Mouse (Mus musculus) hindbrain, embryonic 10.5 days (tissue): ENCODE measurements around the gene Echs1. TPM values are rescaled to one million over a fixed set of nuclear protein-coding genes. Genes with fewer than 3 reads are reported as not detected.

Experiments used
- DNase-seq: peaks from one replicate; pipeline ENCODE4 v3.0.0-alpha.2; 2017; ENCODE audit warnings: low spot score
- H3K27ac ChIP-seq: fragments of 300-500 bp; sonication (generic); 2 replicates; pipeline ENCODE4 v1.5.1; 2016; ENCODE audit warnings: mild to moderate bottlenecking, moderate library complexity
- H3K27me3 ChIP-seq: fragments of 300-500 bp; sonication (generic); 2 replicates; pipeline ENCODE4 v1.6.1; 2016; ENCODE audit warnings: mild to moderate bottlenecking; ENCODE audit not compliant: poor library complexity, insufficient read depth, severe bottlenecking
- H3K36me3 ChIP-seq: fragments of 300-500 bp; sonication (generic); 2 replicates; pipeline ENCODE4 v1.6.1; 2016; ENCODE audit warnings: mild to moderate bottlenecking, moderate library complexity
- H3K4me1 ChIP-seq: fragments of 300-500 bp; sonication (generic); replicated peaks from 2 replicates; pipeline ENCODE4 v1.6.1; 2016; ENCODE audit warnings: mild to moderate bottlenecking
- H3K4me3 ChIP-seq: fragments of 300-500 bp; sonication (generic); 2 replicates; pipeline ENCODE4 v1.5.1; 2016; ENCODE audit warnings: mild to moderate bottlenecking, moderate library complexity
- H3K9me3 ChIP-seq: fragments of 300-500 bp; sonication (generic); 2 replicates; pipeline ENCODE4 v1.6.1; 2016; ENCODE audit warnings: mild to moderate bottlenecking, moderate library complexity
- WGBS: fragments of 180-500 bp; shearing (Covaris S2); methylation state at CpG from one replicate; pipeline ENCODE4 v1.1.7; 2016; 5-methylcytosine and 5-hydroxymethylcytosine counted together
- polyA plus RNA-seq: library from polyadenylated mRNA; unstranded; fragments of >200 nt; fragmentation: Nextera tagmentation; extraction: Ambion mirVana; gene quantifications from 2 replicates; pipeline ENCODE4 v1.2.1, GENCODE M21; 2016

The Echs1 gene
- polyA plus RNA-seq, 1 experiment from 2014 or later = 153 TPM

GRCm38 (mm10) chr7:140077698-140078097 lies 38.6 kb downstream of the Echs1 start:
- Histone ChIP-seq H3K27me3 (peaks cover 42% of the 10 kb centered on the region), H3K27ac (no peak overlapping the region), H3K4me3 (no peak overlapping the region), H3K36me3 (no peaks in the 10 kb centered on the region), H3K9me3 (no peaks in the 10 kb centered on the region), H3K4me1 (peaks cover 28% of the 10 kb centered on the region)
- no peak for DNase-seq
- 80% methylated on average over 6 of the region's 6 CpGs for WGBS

GRCm38 (mm10) chr7:140070042-140070711 lies 46.1 kb downstream of the Echs1 start:
- Histone ChIP-seq H3K27me3 (peaks cover 66% of the 10 kb centered on the region), H3K36me3 (no peaks in the 10 kb centered on the region), H3K9me3 (no peaks in the 10 kb centered on the region), H3K4me3 (peak overlapping the region; percentile 45), H3K4me1 (peaks cover 11% of the 10 kb centered on the region), H3K27ac (peak overlapping the region; percentile 78)
- peak; percentile 47 for DNase-seq
- WGBS = 31% methylated on average over 39 of the region's 39 CpGs

GRCm38 (mm10) chr7:140067397-140067796 lies 48.9 kb downstream of the Echs1 start:
- H3K36me3 ChIP-seq = no peaks in the 10 kb centered on the region
- no peaks in the 10 kb centered on the region for H3K9me3 ChIP-seq
- H3K4me1 ChIP-seq = peaks cover 34% of the 10 kb centered on the region
- no peak overlapping the region for H3K27ac ChIP-seq
- 72% methylated on average over 6 of the region's 6 CpGs for WGBS
- peaks cover 86% of the 10 kb centered on the region for H3K27me3 ChIP-seq
- H3K4me3 ChIP-seq = no peak overlapping the region
- DNase-seq = no peak

GRCm38 (mm10) chr7:140063092-140063491 lies 53.2 kb downstream of the Echs1 start:
- WGBS = 18% methylated on average over 7 of the region's 7 CpGs
- H3K27me3 ChIP-seq = peaks cover 97% of the 10 kb centered on the region

GRCm38 (mm10) chr7:140062307-140062706 lies 54.0 kb downstream of the Echs1 start:
- no peaks in the 10 kb centered on the region for H3K9me3 ChIP-seq
- peak overlapping the region; percentile 95 for H3K27ac ChIP-seq
- H3K27me3 ChIP-seq = peaks cover 97% of the 10 kb centered on the region
- WGBS = 12% methylated on average over 11 of the region's 11 CpGs
- peaks cover 77% of the 10 kb centered on the region for H3K4me1 ChIP-seq
- H3K4me3 ChIP-seq = peak overlapping the region; percentile 52
- peak; percentile 63 for DNase-seq
- no peaks in the 10 kb centered on the region for H3K36me3 ChIP-seq

More at GRCm38 (mm10) chr7:140063092-140063491, 53.2 kb downstream of the Echs1 start:
- Histone ChIP-seq H3K9me3 (no peaks in the 10 kb centered on the region), H3K36me3 (no peaks in the 10 kb centered on the region), H3K27ac (peak overlapping the region; percentile 95), H3K4me1 (peaks cover 69% of the 10 kb centered on the region), H3K4me3 (no peak overlapping the region)
- DNase-seq = peak; percentile 79

GRCm38 (mm10) chr7:140061832-140062130 lies 54.5 kb downstream of the Echs1 start:
- no peak for DNase-seq
- WGBS = 0% methylated on average over 6 of the region's 6 CpGs
- Histone ChIP-seq H3K9me3 (no peaks in the 10 kb centered on the region), H3K36me3 (no peaks in the 10 kb centered on the region), H3K27me3 (peaks cover 99% of the 10 kb centered on the region), H3K4me1 (peaks cover 82% of the 10 kb centered on the region), H3K27ac (peak overlapping the region; percentile 95), H3K4me3 (peak overlapping the region; percentile 52)

- peak; percentile 87 for DNase-seq
- Histone ChIP-seq H3K27ac (peak overlapping the region; percentile 95), H3K4me1 (peaks cover 88% of the 10 kb centered on the region), H3K36me3 (no peaks in the 10 kb centered on the region), H3K4me3 (peak overlapping the region; percentile 52), H3K27me3 (peaks cover 99% of the 10 kb centered on the region), H3K9me3 (no peaks in the 10 kb centered on the region)
- under 1% methylated on average over 47 of the region's 47 CpGs for WGBS
Observed at GRCm38 (mm10) chr7:140060936-140061831, 55.1 kb downstream of the Echs1 start.

GRCm38 (mm10) chr7:140059601-140060000 lies 56.7 kb downstream of the Echs1 start:
- peaks cover 83% of the 10 kb centered on the region for H3K4me1 ChIP-seq
- peak; percentile 15 for DNase-seq
- no peaks in the 10 kb centered on the region for H3K36me3 ChIP-seq
- peak overlapping the region; percentile 95 for H3K27ac ChIP-seq
- 14% methylated on average over 4 of the region's 4 CpGs for WGBS
- H3K9me3 ChIP-seq = no peaks in the 10 kb centered on the region
- H3K27me3 ChIP-seq = peaks cover 100% of the 10 kb centered on the region
- H3K4me3 ChIP-seq = peak overlapping the region; percentile 52

- Histone ChIP-seq H3K27me3 (peaks cover 99% of the 10 kb centered on the region), H3K4me3 (peak overlapping the region; percentile 57), H3K27ac (peak overlapping the region; percentile 95), H3K9me3 (no peaks in the 10 kb centered on the region), H3K4me1 (peaks cover 77% of the 10 kb centered on the region), H3K36me3 (no peaks in the 10 kb centered on the region)
- WGBS = 13% methylated on average over 7 of the region's 7 CpGs
- DNase-seq = no peak
Observed at GRCm38 (mm10) chr7:140058528-140058927, 57.7 kb downstream of the Echs1 start.

GRCm38 (mm10) chr7:140057413-140058407 lies 58.6 kb downstream of the Echs1 start:
- Histone ChIP-seq H3K4me1 (peaks cover 69% of the 10 kb centered on the region), H3K9me3 (no peaks in the 10 kb centered on the region), H3K36me3 (no peaks in the 10 kb centered on the region), H3K27ac (peak overlapping the region; percentile 95), H3K4me3 (peak overlapping the region; percentile 57), H3K27me3 (peaks cover 99% of the 10 kb centered on the region)
- peak; percentile 91 for DNase-seq
- WGBS = 2% methylated on average over 53 of the region's 53 CpGs
